Mouse (Mus musculus): Measurements from ENCODE around the gene Casc4. TPM values are rescaled to one million over a fixed set of nuclear protein-coding genes. Genes with fewer than 3 reads are reported as not detected.

Gene Casc4
- polyA plus RNA-seq, 1 experiment from 2014 or later = 13.0 TPM

- peak; percentile 96 for ATAC-seq
- peak overlapping the region; percentile 72 for H3K4me3 ChIP-seq (ENCODE audit: low read length)
- under 1% methylated on average over 47 of the region's 47 CpGs for WGBS
- peak overlapping the region; percentile 89 for H3K9ac ChIP-seq (ENCODE audit: low read depth, low read length)
- H3K27ac ChIP-seq (ENCODE audit: low read length) = peak overlapping the region; percentile 94
- H3K36me3 ChIP-seq (ENCODE audit: control insufficient read depth, insufficient read depth, low read length) = no peaks in the 10 kb centered on the region
- H3K27me3 ChIP-seq (replicated peaks; ENCODE audit: control insufficient read depth, insufficient read depth, low read length) = no peaks in the 10 kb centered on the region
- peak overlapping the region; percentile 75 for H3K4me2 ChIP-seq (ENCODE audit: low read depth, low read length)
- H3K9me3 ChIP-seq (ENCODE audit: control insufficient read depth, low read length) = no peaks in the 10 kb centered on the region
- peaks cover 9% of the 10 kb centered on the region for H3K4me1 ChIP-seq (ENCODE audit: control insufficient read depth, insufficient read depth, low read length)
These were observed 89.7 kb downstream of the Casc4 start for GRCm38 (mm10) chr2:121956224-121957018.

GRCm38 (mm10) chr2:121957216-121957792 lies 90.5 kb downstream of the Casc4 start:
- no peak for ATAC-seq
- Histone ChIP-seq H3K9me3 (ENCODE audit: control insufficient read depth, low read length) (no peaks in the 10 kb centered on the region), H3K4me1 (ENCODE audit: control insufficient read depth, insufficient read depth, low read length) (peaks cover 9% of the 10 kb centered on the region), H3K36me3 (ENCODE audit: control insufficient read depth, insufficient read depth, low read length) (no peaks in the 10 kb centered on the region), H3K4me3 (ENCODE audit: low read length) (peak overlapping the region; percentile 72), H3K9ac (ENCODE audit: low read depth, low read length) (peak overlapping the region; percentile 89), H3K27me3 (replicated peaks; ENCODE audit: control insufficient read depth, insufficient read depth, low read length) (no peaks in the 10 kb centered on the region), H3K4me2 (ENCODE audit: low read depth, low read length) (peak overlapping the region; percentile 75), H3K27ac (ENCODE audit: low read length) (0 out of 2 replicates have a peak overlapping the region, but pooled peaks have one; percentile 94)
- 5% methylated on average over 8 of the region's 8 CpGs for WGBS

Other genes starting within 250 kb of the Casc4 start
- 1.3 and 1.5 TPM in 2 replicates for gene Frmd5, start 59.9 kb upstream of the Casc4 start, polyA plus RNA-seq (2015; fragmentation: Nextera tagmentation; extraction: Ambion mirVana)
- 31.8 and 34.9 TPM in 2 replicates for gene Ctdspl2, start 89.0 kb downstream of the Casc4 start, polyA plus RNA-seq (2015; fragmentation: Nextera tagmentation; extraction: Ambion mirVana)
- gene Mageb3, start 89.1 kb downstream of the Casc4 start, polyA plus RNA-seq (2015; fragmentation: Nextera tagmentation; extraction: Ambion mirVana) = 0.09 and 0.16 TPM in 2 replicates
- gene Eif3j1, start 161.6 kb downstream of the Casc4 start, polyA plus RNA-seq (2015; fragmentation: Nextera tagmentation; extraction: Ambion mirVana) = 9.4 and 10.3 TPM in 2 replicates